ENCODE assay signal across 8 mouse cellular contexts in the genomic region with DNA sequence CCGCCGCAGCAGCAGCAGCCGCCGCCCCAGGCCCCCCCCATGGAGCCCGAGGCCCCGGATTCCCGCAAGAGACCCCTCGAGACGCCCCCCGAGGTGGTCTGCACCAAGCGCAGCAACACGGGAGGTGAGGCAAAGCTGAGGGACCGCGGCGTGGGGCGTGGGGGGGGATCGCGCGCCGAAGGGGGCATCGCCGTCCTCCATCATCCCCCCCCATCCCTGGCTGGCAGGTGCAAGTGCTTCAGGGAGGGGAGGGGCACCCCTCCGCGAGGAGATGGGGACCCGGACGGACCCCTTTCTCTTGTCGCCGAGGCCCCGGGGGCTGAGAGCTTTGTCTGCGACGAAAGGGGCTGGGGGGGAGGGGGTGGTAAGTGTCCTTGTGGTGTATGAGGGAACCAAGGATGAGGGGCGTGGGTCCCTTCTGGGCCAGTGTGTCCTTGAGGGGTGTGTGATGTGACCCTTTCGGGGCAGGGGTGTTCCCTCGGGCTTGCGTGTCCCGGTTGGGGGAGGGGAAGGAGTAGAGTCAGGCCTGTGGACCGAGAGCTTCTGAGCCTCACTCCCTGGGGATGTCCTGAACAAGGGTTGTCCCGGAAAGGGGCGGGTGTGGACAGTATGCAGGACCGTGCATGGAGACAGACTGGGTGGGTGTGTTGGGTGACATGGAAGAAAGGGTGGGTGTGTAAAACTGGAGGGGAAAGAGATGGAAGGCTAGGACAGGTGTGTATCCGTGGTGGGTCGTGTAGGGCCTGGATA. TPM values are rescaled to one million over a fixed set of nuclear protein-coding genes. Genes with fewer than 3 reads are reported as not detected.
DNase-seq lines count a peak whose midpoint lies in the region; TF ChIP-seq lines count a peak whose summit lies in the region.

No protein-coding gene starts in this region.

- no peak for TF ChIP-seq CTCF in cerebellum, adult 2 months (IDR thresholded peaks at IDR 0.05; ENCODE audit: borderline replicate concordance, insufficient read depth, low read depth, low read length)
- no peak for TF ChIP-seq CTCF in heart, adult 2 months (IDR thresholded peaks at IDR 0.05)
- no peak for TF ChIP-seq CTCF in lung, adult 2 months (IDR thresholded peaks at IDR 0.05; ENCODE audit: insufficient read depth, low read length)

- H3K27me3 ChIP-seq in cerebellum, adult 2 months (ENCODE audit: control insufficient read depth, insufficient read depth, low read length): no peaks in the 10 kb centered on the region
- no peaks in the 10 kb centered on the region for H3K27me3 ChIP-seq in heart, adult 2 months (ENCODE audit: control insufficient read depth, insufficient read depth, low read length)

- WGBS in cerebellum, adult 2 months: under 1% methylated on average over 36 of the region's 42 CpGs
- 3% methylated on average over 41 of the region's 42 CpGs for WGBS in heart, adult 2 months
- WGBS in lung, adult 2 months: 3% methylated on average over 40 of the region's 42 CpGs

- peaks cover 17% of the 10 kb centered on the region for H3K4me1 ChIP-seq in cerebellum, adult 2 months (ENCODE audit: control insufficient read depth, insufficient read depth, low read length)
- H3K4me1 ChIP-seq in heart, adult 2 months (ENCODE audit: control insufficient read depth, insufficient read depth, low read length): peaks cover 1% of the 10 kb centered on the region
- H3K4me1 ChIP-seq in lung, adult 2 months (ENCODE audit: control insufficient read depth, insufficient read depth, low read length): no peaks in the 10 kb centered on the region

- intact Hi-C loops in heart, adult 2 months (cut with DNase I): loop anchor here (2.0 kb wide), 1 partner anchor 33 kb away; no protein-coding TSS in a partner anchor

- H3K4me3 ChIP-seq in cerebellum, adult 2 months (replicated peaks; ENCODE audit: insufficient read depth, low read depth, low read length): peak overlapping the region; percentile 71
- H3K4me3 ChIP-seq in heart, adult 2 months: peak overlapping the region; percentile 66
- H3K4me3 ChIP-seq in lung, adult 2 months (replicated peaks; ENCODE audit: extremely low read depth, low read depth, low read length): peak overlapping the region; percentile 87

- no peaks in the 10 kb centered on the region for H3K79me2 ChIP-seq in heart, adult 2 months (replicated peaks; ENCODE audit: control insufficient read depth, insufficient read depth, low read length)

- peak; percentile 45 to 63 for DNase-seq in layer of hippocampus, postnatal 10 days (ENCODE audit: low spot score in 2 of 2)
- DNase-seq in layer of hippocampus, adult 11-12 months (ENCODE audit: low spot score): no peak
- DNase-seq in cerebellum, adult 2 months: peak; percentile 51 to 59
- DNase-seq in heart, adult 2 months: peak; percentile 75 to 78
- peak; percentile 54 for DNase-seq in kidney, adult 11 months
- peak; percentile 33 for DNase-seq in lung, adult 2 months
- peak; percentile 61 for DNase-seq in right cerebral cortex, postnatal 4 days
- DNase-seq in c-Kit-positive CD71-positive TER-119-positive erythroid progenitor cells, embryonic 14.5 days (ENCODE audit: low spot score): no peak

- 0 out of 2 replicates have a peak overlapping the region, but pooled peaks have one; percentile 4 for H3K27ac ChIP-seq in cerebellum, adult 2 months (ENCODE audit: insufficient read depth, low read length)
- peak overlapping the region; percentile 92 for H3K27ac ChIP-seq in heart, adult 2 months

- H3K36me3 ChIP-seq in heart, adult 2 months (ENCODE audit: control insufficient read depth, insufficient read depth, low read length): no peaks in the 10 kb centered on the region

- peak overlapping the region; percentile 75 for H3K9ac ChIP-seq in heart, adult 2 months (ENCODE audit: low read depth, low read length)

- TF ChIP-seq POLR2A in cerebellum, adult 2 months (IDR thresholded peaks at IDR 0.05; ENCODE audit: borderline replicate concordance, insufficient read depth, low read length): no peak
- TF ChIP-seq POLR2A in heart, adult 2 months (IDR thresholded peaks at IDR 0.05; ENCODE audit: insufficient read depth, low read depth, low read length): peak; percentile 79
- peak; percentile 74; the same call in 1 of the 2 replicates for TF ChIP-seq POLR2A in lung, adult 2 months (IDR thresholded peaks at IDR 0.05; ENCODE audit: borderline replicate concordance, extremely low read depth, low read depth, low read length)

- peak; percentile 86; the same call in 1 of the 2 replicates for TF ChIP-seq EP300 in heart, adult 2 months (IDR thresholded peaks at IDR 0.05; ENCODE audit: insufficient read depth, low read depth, low read length)

RNA-seq across cellular contexts. Expression of gene Nova2, which starts 0.5 kb away (rescaled TPM):
- 100 to 1,000 TPM; 106 to 112 TPM for total RNA-seq in layer of hippocampus, postnatal 10 days (2021)
- 12.8 and 14.5 TPM in 2 replicates for polyA plus RNA-seq in cerebellum, adult 2 months (2012; rRNA removed)
- total RNA-seq in heart, adult 2 months (2021): 1 to 10 TPM; 4.3 to 5.1 TPM
- polyA plus RNA-seq in heart, adult 2 months (2012; rRNA removed): 1.5 and 1.7 TPM in 2 replicates
- polyA plus RNA-seq in lung, adult 2 months (2012; rRNA removed): 4.2 and 5.0 TPM in 2 replicates

RNA-seq across cellular contexts. Expression of gene Ccdc61, which starts 16.0 kb away (rescaled TPM):
- 10 to 100 TPM; 11.9 to 14.4 TPM for total RNA-seq in layer of hippocampus, postnatal 10 days (2021)
- 16.3 and 17.6 TPM in 2 replicates for polyA plus RNA-seq in cerebellum, adult 2 months (2012; rRNA removed)
- 1 to 10 TPM; 6.6 to 9.6 TPM for total RNA-seq in heart, adult 2 months (2021)
- 11.3 and 12.5 TPM in 2 replicates for polyA plus RNA-seq in heart, adult 2 months (2012; rRNA removed)
- polyA plus RNA-seq in lung, adult 2 months (2012; rRNA removed): 22.7 and 26.9 TPM in 2 replicates

RNA-seq across cellular contexts. Expression of gene Pglyrp1, which starts 55.1 kb away (rescaled TPM):
- 10 to 100 TPM; 22.0 to 27.9 TPM for total RNA-seq in layer of hippocampus, postnatal 10 days (2021)
- polyA plus RNA-seq in cerebellum, adult 2 months (2012; rRNA removed): 17.3 TPM in 2 replicates
- total RNA-seq in heart, adult 2 months (2021): 1 to 10 TPM; 1.3 to 2.2 TPM
- polyA plus RNA-seq in heart, adult 2 months (2012; rRNA removed): 2.3 and 12.7 TPM in 2 replicates
- polyA plus RNA-seq in lung, adult 2 months (2012; rRNA removed): 46.7 and 112 TPM in 2 replicates

Comparison
In these comparisons a context has a peak if more than half of its experiments do, and no peak if none do; other contexts are left out.
1. DNase-seq: peak in layer of hippocampus, postnatal 10 days (2 of 2), cerebellum, adult 2 months (2 of 2), heart, adult 2 months (2 of 2), kidney, adult 11 months (single experiment), lung, adult 2 months (single experiment) and right cerebral cortex, postnatal 4 days (single experiment); none in layer of hippocampus, adult 11-12 months (single experiment) and c-Kit-positive CD71-positive TER-119-positive erythroid progenitor cells, embryonic 14.5 days (single experiment).
2. Peak in every context shown above with its lines, with median percentiles within 50 percentile points of each other: H3K4me3 ChIP-seq.